Mouse (Mus musculus): Measurements from ENCODE around the gene Trp53i13. TPM values are rescaled to one million over a fixed set of nuclear protein-coding genes. Genes with fewer than 3 reads are reported as not detected.
A peak's percentile ranks its signal among the peaks of the same experiment; 100 is the strongest.

Trp53i13 gene
- total RNA-seq, 2 experiments from 2014 or later, result 5.0 to 6.2 TPM

- no peak for ATAC-seq (ENCODE audit: poor library complexity, severe bottlenecking)
Observed at GRCm38 (mm10) chr11:77464684-77465083, 51.1 kb downstream of the Trp53i13 start.

GRCm38 (mm10) chr11:77463786-77464185 lies 52.0 kb downstream of the Trp53i13 start:
- no peak for ATAC-seq (ENCODE audit: poor library complexity, severe bottlenecking)

- ATAC-seq (ENCODE audit: poor library complexity, severe bottlenecking), result no peak
Observed at GRCm38 (mm10) chr11:77463101-77463445, 52.7 kb downstream of the Trp53i13 start.

DNA sequence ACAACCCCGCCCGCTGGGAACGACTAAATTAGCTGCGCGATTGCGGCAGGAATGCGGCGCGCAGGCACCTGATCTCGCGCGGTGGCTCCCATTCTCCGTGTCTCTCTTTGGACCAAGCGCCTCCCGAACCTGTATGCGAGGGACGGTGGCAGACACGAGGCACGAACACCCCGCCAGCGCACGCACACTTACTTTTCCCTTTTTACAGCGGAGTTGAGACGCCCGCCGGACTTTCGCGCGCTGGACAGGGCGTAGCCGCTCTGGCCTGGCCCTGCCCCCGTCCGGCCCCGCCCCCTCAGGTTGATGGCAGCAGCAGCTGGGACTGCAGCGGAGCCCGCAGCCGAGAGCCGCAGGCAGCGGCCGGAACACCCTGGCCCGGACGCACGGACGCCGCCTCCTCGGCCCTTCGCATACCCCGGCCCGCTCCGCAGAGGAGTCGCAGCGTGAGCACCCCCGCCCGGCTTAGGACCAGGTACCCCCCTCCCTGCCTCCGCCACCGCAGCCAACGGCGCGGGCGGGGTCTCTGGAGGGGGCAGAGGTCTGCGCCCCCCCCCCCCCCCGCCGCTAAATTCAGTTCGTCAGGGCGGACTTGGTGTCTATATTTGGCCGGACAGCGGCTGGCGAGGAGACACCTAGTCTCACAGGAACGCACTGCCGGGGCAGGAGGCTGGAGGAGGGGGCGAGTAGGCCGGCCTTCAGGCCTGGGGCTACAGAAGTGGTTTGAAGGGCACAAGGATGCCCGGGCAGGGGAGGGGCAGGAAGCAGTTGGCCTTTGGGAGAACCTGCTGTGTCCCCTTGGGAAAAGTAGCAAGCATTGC lies 53.3 kb downstream of the Trp53i13 start, which contains the start of gene Coro6:
TSS of gene Coro6 (plus strand) at position 129 of the 818 bp plus-strand sequence.
- peak; percentile 80 for ATAC-seq (ENCODE audit: poor library complexity, severe bottlenecking)

DNA sequence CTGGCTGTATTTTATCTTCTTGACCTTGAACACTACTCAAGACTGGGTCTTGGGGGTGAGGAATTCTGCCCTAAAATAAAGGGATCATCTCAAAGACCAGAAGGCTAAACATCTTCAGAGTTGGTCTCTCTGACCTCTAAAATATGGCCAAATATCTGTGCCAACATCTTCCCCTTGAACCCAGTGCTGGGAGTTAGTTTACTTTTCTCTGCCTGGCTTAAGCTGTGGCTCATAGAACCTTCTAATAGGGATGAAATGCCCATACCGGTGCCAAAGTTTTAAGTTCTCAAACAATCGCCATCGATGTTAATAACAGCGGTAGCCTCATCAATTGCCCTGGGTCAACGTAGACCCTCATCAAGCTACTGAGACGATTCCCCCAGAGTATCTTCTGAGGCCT lies 53.9 kb downstream of the Trp53i13 start:
- ATAC-seq (ENCODE audit: poor library complexity, severe bottlenecking), result no peak

Other genes starting within 250 kb of the Trp53i13 start
- 0.09 and 0.21 TPM in 2 replicates for gene Coro6, start 53.6 kb downstream of the Trp53i13 start, total RNA-seq (2015)
- not detected in 2 replicates for gene Coro6, start 53.6 kb downstream of the Trp53i13 start, total RNA-seq (2017)
- 2.0 and 2.1 TPM in 2 replicates for gene Ankrd13b, start 26.3 kb downstream of the Trp53i13 start, total RNA-seq (2015)
- 2.8 and 9.1 TPM in 2 replicates for gene Ankrd13b, start 26.3 kb downstream of the Trp53i13 start, total RNA-seq (2017)
- 17.6 and 20.0 TPM in 2 replicates for gene Git1, start 22.4 kb downstream of the Trp53i13 start, total RNA-seq (2015)
- gene Git1, start 22.4 kb downstream of the Trp53i13 start, total RNA-seq (2017), result 12.3 and 18.7 TPM in 2 replicates
- 6.8 and 8.3 TPM in 2 replicates for gene Abhd15, start 859 bp downstream of the Trp53i13 start, total RNA-seq (2015)
- gene Abhd15, start 859 bp downstream of the Trp53i13 start, total RNA-seq (2017), result 13.8 and 17.0 TPM in 2 replicates
- not detected in 2 replicates for gene Gm10392, start 3.2 kb upstream of the Trp53i13 start, total RNA-seq (2015)
- gene Gm10392, start 3.2 kb upstream of the Trp53i13 start, total RNA-seq (2017), result 0.51 and 1.8 TPM in 2 replicates
- gene Taok1, start 91.8 kb upstream of the Trp53i13 start, total RNA-seq (2015), result 40.5 and 41.9 TPM in 2 replicates
- gene Taok1, start 91.8 kb upstream of the Trp53i13 start, total RNA-seq (2017), result 48.4 and 57.0 TPM in 2 replicates
- 64.0 and 69.6 TPM in 2 replicates for gene Nufip2, start 170.2 kb upstream of the Trp53i13 start, total RNA-seq (2015)
- 75.2 and 90.1 TPM in 2 replicates for gene Nufip2, start 170.2 kb upstream of the Trp53i13 start, total RNA-seq (2017)
- not detected in 2 replicates for gene Cryba1, start 209.3 kb upstream of the Trp53i13 start, total RNA-seq (2015)
- not detected in 2 replicates for gene Cryba1, start 209.3 kb upstream of the Trp53i13 start, total RNA-seq (2017)
- gene Myo18a, start 247.3 kb upstream of the Trp53i13 start, total RNA-seq (2015), result 14.0 and 21.5 TPM in 2 replicates
- 69.7 and 84.8 TPM in 2 replicates for gene Myo18a, start 247.3 kb upstream of the Trp53i13 start, total RNA-seq (2017)

All from megakaryocyte, adult 5-6 weeks (primary cell).